In the genomic region with DNA sequence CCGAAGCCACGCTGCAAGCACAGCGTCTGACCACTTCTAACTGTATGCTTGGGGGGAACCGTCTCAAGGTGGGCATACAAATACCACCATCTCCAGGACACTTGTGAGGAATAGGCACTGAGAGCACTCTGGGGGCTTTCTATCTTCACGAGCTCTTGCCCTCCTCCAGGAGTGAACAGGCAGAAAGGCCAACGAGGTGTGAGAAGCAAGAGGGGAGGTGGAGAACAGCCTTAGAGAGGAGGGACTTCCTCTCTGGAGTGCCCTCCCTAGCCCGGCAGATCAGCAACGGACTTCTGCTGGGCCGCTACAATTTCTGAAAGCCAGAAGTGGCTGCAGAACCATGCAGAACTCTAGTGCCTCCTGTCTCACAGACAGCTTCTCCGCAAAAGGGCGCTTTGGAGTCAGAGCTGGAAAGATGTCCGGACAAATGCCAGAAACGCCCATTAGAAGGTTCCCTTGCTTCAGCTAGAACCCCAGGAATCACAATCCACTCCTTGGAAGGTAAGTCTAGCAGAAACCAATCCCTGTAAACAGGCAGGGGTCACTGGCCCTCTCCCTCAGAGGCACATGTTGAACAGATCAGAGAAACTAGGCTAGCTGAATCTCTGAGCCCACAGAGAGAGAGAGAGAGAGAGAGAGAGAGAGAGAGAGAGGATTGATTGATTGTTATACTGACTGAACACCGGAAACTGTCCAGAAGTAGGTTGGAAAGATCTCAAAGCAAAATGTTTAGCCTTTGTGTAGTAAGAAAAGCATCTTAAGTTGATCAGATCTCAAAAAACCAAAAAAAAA, we compare ENCODE assay signal across 9 mouse cellular contexts. TPM values are rescaled to one million over a fixed set of nuclear protein-coding genes. Genes with fewer than 3 reads are reported as not detected.
DNase-seq lines count a peak whose midpoint lies in the region; ATAC-seq and TF ChIP-seq lines count a peak whose summit lies in the region.
"Had no signal": no experiment of that assay in that cellular context is flagged by ENCODE, and none has a peak within 500 bp of the region (broad histone marks: within the 10 kb centered on the region; RNA-seq: fewer than 3 reads in every experiment).

No protein-coding gene starts in this region.

- 59% methylated on average over 14 of the region's 14 CpGs for WGBS in heart, embryonic 16.5 days
- 21% methylated on average over 14 of the region's 14 CpGs for WGBS in liver, embryonic 16.5 days (ENCODE audit: insufficient replicate concordance)

- H3K4me3 ChIP-seq in heart, embryonic 16.5 days (ENCODE audit: low read length) = peak overlapping the region; percentile 35
- H3K4me3 ChIP-seq in ES-Bruce4 (ENCODE audit: low read depth, low read length) = peak overlapping the region; percentile 15; the same call in 1 of the 2 replicates
- H3K4me3 ChIP-seq in liver, embryonic 16.5 days (ENCODE audit: low read depth, low read length) = peak overlapping the region; percentile 82

- H3K36me3 ChIP-seq in heart, embryonic 16.5 days (ENCODE audit: control insufficient read depth, insufficient read depth) = no peaks in the 10 kb centered on the region
- peaks cover 2% of the 10 kb centered on the region for H3K36me3 ChIP-seq in ES-Bruce4 (ENCODE audit: control insufficient read depth, insufficient read depth, low read length, poor library complexity, severe bottlenecking)
- peaks cover 9% of the 10 kb centered on the region for H3K36me3 ChIP-seq in liver, embryonic 16.5 days (ENCODE audit: control insufficient read depth, insufficient read depth)

- peak overlapping the region; percentile 39; the same call in 1 of the 2 replicates for H3K27ac ChIP-seq in heart, embryonic 16.5 days (ENCODE audit: low read length)
- 0 out of 2 replicates have a peak overlapping the region, but pooled peaks have one; percentile 1 for H3K27ac ChIP-seq in ES-Bruce4 (ENCODE audit: insufficient read depth, low read length)
- peak overlapping the region; percentile 88 for H3K27ac ChIP-seq in liver, embryonic 16.5 days (ENCODE audit: low read length)

- H3K4me2 ChIP-seq in heart, embryonic 16.5 days (ENCODE audit: low read depth, low read length) = peak overlapping the region; percentile 88
- H3K4me2 ChIP-seq in liver, embryonic 16.5 days (ENCODE audit: low read depth, low read length) = peak overlapping the region; percentile 89

- H3K9ac ChIP-seq in heart, embryonic 16.5 days (ENCODE audit: low read length) = peak overlapping the region; percentile 53
- H3K9ac ChIP-seq in ES-Bruce4 (ENCODE audit: low read depth, poor library complexity, severe bottlenecking) = peak overlapping the region; percentile 36
- peak overlapping the region; percentile 89 for H3K9ac ChIP-seq in liver, embryonic 16.5 days (ENCODE audit: low read depth, low read length)

- peaks cover 21% of the 10 kb centered on the region for H3K4me1 ChIP-seq in heart, embryonic 16.5 days (ENCODE audit: control insufficient read depth, insufficient read depth, low read length)
- H3K4me1 ChIP-seq in ES-Bruce4 (ENCODE audit: control insufficient read depth, insufficient read depth, low read length) = no peaks in the 10 kb centered on the region
- peaks cover 45% of the 10 kb centered on the region for H3K4me1 ChIP-seq in liver, embryonic 16.5 days (ENCODE audit: control insufficient read depth, low read depth, low read length)

- DNase-seq in heart, adult 11 months = no peak
- DNase-seq in adrenal gland, postnatal 25 days = no peak
- no peak for DNase-seq in testis, postnatal 14 days (ENCODE audit: low spot score)
- DNase-seq in layer of hippocampus, postnatal 14 days (ENCODE audit: low spot score in 2 of 2) = no peak

- no peak for TF ChIP-seq CTCF in ES-Bruce4 (IDR thresholded peaks at IDR 0.05; ENCODE audit: low read depth, low read length)

- no peak for ATAC-seq in heart, embryonic 16.5 days (replicated peaks; ENCODE audit: extremely low read depth, insufficient read depth, low FRiP score)
- 0 out of 2 replicates have a peak, but pooled peaks have one; percentile 16 for ATAC-seq in granulocyte monocyte progenitor cell, adult 5-6 weeks (replicated peaks; ENCODE audit: poor library complexity, severe bottlenecking)
- ATAC-seq in liver, embryonic 16.5 days (ENCODE audit: low read depth) = no peak

- H3K27me3 ChIP-seq in heart, embryonic 16.5 days (ENCODE audit: control insufficient read depth, insufficient read depth, low read length) = no peaks in the 10 kb centered on the region
- H3K27me3 ChIP-seq in ES-Bruce4 (ENCODE audit: control insufficient read depth, insufficient read depth, low read length, poor library complexity, severe bottlenecking) = no peaks in the 10 kb centered on the region
- H3K27me3 ChIP-seq in liver, embryonic 16.5 days (ENCODE audit: control insufficient read depth, insufficient read depth, low read depth, low read length) = no peaks in the 10 kb centered on the region

- TF ChIP-seq EP300 in ES-Bruce4 (IDR thresholded peaks at IDR 0.05; ENCODE audit: insufficient read depth, low read depth, low read length) = no peak

- no peak for TF ChIP-seq POLR2A in ES-Bruce4 (IDR thresholded peaks at IDR 0.05; ENCODE audit: insufficient read depth, low read length)

- H3K9me3 ChIP-seq in heart, embryonic 16.5 days (replicated peaks; ENCODE audit: control insufficient read depth, low read length) = no peaks in the 10 kb centered on the region
- no peaks in the 10 kb centered on the region for H3K9me3 ChIP-seq in ES-Bruce4 (replicated peaks; ENCODE audit: control insufficient read depth, insufficient read depth, low read length, poor library complexity, severe bottlenecking)
- H3K9me3 ChIP-seq in liver, embryonic 16.5 days (replicated peaks; ENCODE audit: control insufficient read depth, low read length) = no peaks in the 10 kb centered on the region

RNA-seq across cellular contexts. Expression of a gene that starts 1.9 kb away (rescaled TPM):
- 17.9 and 19.9 TPM in 2 replicates for polyA plus RNA-seq in heart, embryonic 16.5 days (2015; fragmentation: Nextera tagmentation; extraction: Ambion mirVana)
- polyA plus RNA-seq in ES-Bruce4 (2011; ENCODE audit: insufficient read depth, insufficient read length, low read depth, missing spikeins) = 95.2 and 95.3 TPM in 2 replicates
- total RNA-seq in granulocyte monocyte progenitor cell, adult 5-6 weeks (2014; fragmentation: Nextera tagmentation) = 116 and 132 TPM in 2 replicates
- 103 and 113 TPM in 2 replicates for total RNA-seq in granulocyte monocyte progenitor cell, adult 5-6 weeks (2017)
- polyA plus RNA-seq in liver, embryonic 16.5 days (2015; fragmentation: Nextera tagmentation; extraction: Ambion mirVana) = 21.9 and 22.6 TPM in 2 replicates
- 160 and 171 TPM in 2 replicates for total RNA-seq in adrenal gland, postnatal 25 days (2021)
- 100 to 1,000 TPM; 145 to 150 TPM for total RNA-seq in layer of hippocampus, postnatal 14 days (2021)

RNA-seq across cellular contexts. Expression of a gene that starts 22.5 kb away (rescaled TPM):
- polyA plus RNA-seq in heart, embryonic 16.5 days (2015; fragmentation: Nextera tagmentation; extraction: Ambion mirVana) = 0.24 TPM in 1 of 2 replicates, not detected in the other
- polyA plus RNA-seq in ES-Bruce4 (2011; ENCODE audit: insufficient read depth, insufficient read length, low read depth, missing spikeins) = not detected in 2 replicates
- total RNA-seq in granulocyte monocyte progenitor cell, adult 5-6 weeks (2014; fragmentation: Nextera tagmentation) = not detected in 2 replicates
- total RNA-seq in granulocyte monocyte progenitor cell, adult 5-6 weeks (2017) = not detected in 2 replicates
- polyA plus RNA-seq in liver, embryonic 16.5 days (2015; fragmentation: Nextera tagmentation; extraction: Ambion mirVana) = 0.24 TPM in 1 of 2 replicates, not detected in the other
- not detected in 2 replicates for total RNA-seq in adrenal gland, postnatal 25 days (2021)
- total RNA-seq in layer of hippocampus, postnatal 14 days (2021) = not detected
- polyA plus RNA-seq: large intestine, adult 2 months had no signal

RNA-seq across cellular contexts. Expression of a gene that starts 23.6 kb away (rescaled TPM):
- not detected in 2 replicates for polyA plus RNA-seq in heart, embryonic 16.5 days (2015; fragmentation: Nextera tagmentation; extraction: Ambion mirVana)
- 0.17 and 0.21 TPM in 2 replicates for polyA plus RNA-seq in ES-Bruce4 (2011; ENCODE audit: insufficient read depth, insufficient read length, low read depth, missing spikeins)
- not detected in 2 replicates for total RNA-seq in granulocyte monocyte progenitor cell, adult 5-6 weeks (2014; fragmentation: Nextera tagmentation)
- not detected in 2 replicates for total RNA-seq in granulocyte monocyte progenitor cell, adult 5-6 weeks (2017)
- not detected in 2 replicates for polyA plus RNA-seq in liver, embryonic 16.5 days (2015; fragmentation: Nextera tagmentation; extraction: Ambion mirVana)
- total RNA-seq in adrenal gland, postnatal 25 days (2021) = 0.21 TPM in 1 of 2 replicates, not detected in the other
- total RNA-seq in layer of hippocampus, postnatal 14 days (2021) = 1 to 10 TPM; 1.0 to 1.3 TPM

RNA-seq across cellular contexts. Expression of a gene that starts 23.9 kb away (rescaled TPM):
- polyA plus RNA-seq in heart, embryonic 16.5 days (2015; fragmentation: Nextera tagmentation; extraction: Ambion mirVana) = 30.5 and 31.7 TPM in 2 replicates
- polyA plus RNA-seq in ES-Bruce4 (2011; ENCODE audit: insufficient read depth, insufficient read length, low read depth, missing spikeins) = 61.3 and 63.1 TPM in 2 replicates
- total RNA-seq in granulocyte monocyte progenitor cell, adult 5-6 weeks (2014; fragmentation: Nextera tagmentation) = 50.0 and 54.4 TPM in 2 replicates
- 26.0 and 34.5 TPM in 2 replicates for total RNA-seq in granulocyte monocyte progenitor cell, adult 5-6 weeks (2017)
- 9.9 and 12.0 TPM in 2 replicates for polyA plus RNA-seq in liver, embryonic 16.5 days (2015; fragmentation: Nextera tagmentation; extraction: Ambion mirVana)
- total RNA-seq in adrenal gland, postnatal 25 days (2021) = 52.2 and 53.5 TPM in 2 replicates
- 10 to 100 TPM; 54.5 to 59.7 TPM for total RNA-seq in layer of hippocampus, postnatal 14 days (2021)

RNA-seq across cellular contexts. Expression of a gene that starts 26.6 kb away (rescaled TPM):
- not detected in 2 replicates for polyA plus RNA-seq in heart, embryonic 16.5 days (2015; fragmentation: Nextera tagmentation; extraction: Ambion mirVana)
- polyA plus RNA-seq in ES-Bruce4 (2011; ENCODE audit: insufficient read depth, insufficient read length, low read depth, missing spikeins) = not detected in 2 replicates
- not detected in 2 replicates for total RNA-seq in granulocyte monocyte progenitor cell, adult 5-6 weeks (2014; fragmentation: Nextera tagmentation)
- total RNA-seq in granulocyte monocyte progenitor cell, adult 5-6 weeks (2017) = not detected in 2 replicates
- not detected in 2 replicates for polyA plus RNA-seq in liver, embryonic 16.5 days (2015; fragmentation: Nextera tagmentation; extraction: Ambion mirVana)
- total RNA-seq in adrenal gland, postnatal 25 days (2021) = not detected in 2 replicates
- not detected for total RNA-seq in layer of hippocampus, postnatal 14 days (2021)
- polyA plus RNA-seq: large intestine, adult 2 months had no signal

Comparison
In these comparisons a context has a peak if more than half of its experiments do, and no peak if none do; other contexts are left out.
1. H3K27ac ChIP-seq: peak in every context shown above with its lines; median percentile 88 in liver, embryonic 16.5 days; 39 in heart, embryonic 16.5 days; 1 in ES-Bruce4.
2. H3K4me3 ChIP-seq: peak in every context shown above with its lines; median percentile 82 in liver, embryonic 16.5 days; 35 in heart, embryonic 16.5 days; 15 in ES-Bruce4.
3. H3K9ac ChIP-seq: peak in every context shown above with its lines; median percentile 89 in liver, embryonic 16.5 days; 53 in heart, embryonic 16.5 days; 36 in ES-Bruce4.